Mouse (Mus musculus) MEL (cell line): ENCODE data around the gene Ddit4.

ENCODE experiments used
- CTCF ChIP-seq, 3 experiments: IDR thresholded peaks in 2 of 3; conservative IDR thresholded peaks in 1 of 3; 2 replicates each; pipeline ENCODE4 v1.5.1; 2011 to 2012; ENCODE audit warnings: low read length in 3 of 3, low read depth in 2 of 3, mild to moderate bottlenecking in 2 of 3, improper control_type of control experiment in 1 of 3, inconsistent platforms in 1 of 3, mixed read lengths in 1 of 3, moderate library complexity in 1 of 3; ENCODE audit not compliant: control insufficient read depth in 1 of 3, insufficient read depth in 1 of 3, poor library complexity in 1 of 3, severe bottlenecking in 1 of 3
- ETS1 ChIP-seq: IDR thresholded peaks from 2 replicates; pipeline ENCODE4 v1.6.1; 2012; ENCODE audit warnings: low read depth, mild to moderate bottlenecking, inconsistent platforms, low read length, improper control_type of control experiment, moderate library complexity

- TF ChIP-seq CTCF (IDR thresholded peaks at IDR 0.05 in 2 of 3, conservative IDR thresholded peaks at IDR 0.05 in 1 of 3; ENCODE audit: control insufficient read depth in 1 of 3, insufficient read depth in 1 of 3, low read depth in 2 of 3, low read length in 3 of 3, poor library complexity in 1 of 3, severe bottlenecking in 1 of 3): no peak
- no peak; the same call in 1 of the 2 replicates for TF ChIP-seq ETS1
Observed at GRCm38 (mm10) chr10:59920810-59921681, 30.6 kb downstream of the Ddit4 start.
